Mouse (Mus musculus) limb, embryonic 11.5 days (tissue): ENCODE data around the gene Map2k4. TPM values are rescaled to one million over a fixed set of nuclear protein-coding genes. Genes with fewer than 3 reads are reported as not detected.

Experiments
- ATAC-seq: fragments of 200-750 bp; cut with Nextera tagmentation; 2 replicates; pipeline ENCODE4 v1.8.0; 2017; ENCODE audit warnings: low read depth; ENCODE audit not compliant: insufficient number of reproducible peaks, low FRiP score, low TSS enrichment
- DNase-seq: peaks from one replicate; pipeline ENCODE4 v3.0.0-alpha.2; 2015; ENCODE audit warnings: low spot score
- H3K27ac ChIP-seq: fragments of 300-500 bp; sonication (generic); replicated peaks from 2 replicates; pipeline ENCODE4 v1.5.1; 2014; ENCODE audit warnings: low read depth, mild to moderate bottlenecking, low read length
- H3K27me3 ChIP-seq: fragments of 300-500 bp; sonication (generic); 2 replicates; pipeline ENCODE4 v1.6.1; 2014; ENCODE audit warnings: mild to moderate bottlenecking, low read length, mixed read lengths; ENCODE audit not compliant: control insufficient read depth, insufficient read depth
- H3K36me3 ChIP-seq: fragments of 300-500 bp; sonication (generic); 2 replicates; pipeline ENCODE4 v1.6.1; 2014; ENCODE audit warnings: mild to moderate bottlenecking, low read length, moderate library complexity, mixed read lengths; ENCODE audit not compliant: control insufficient read depth, insufficient read depth
- H3K4me1 ChIP-seq: fragments of 300-500 bp; sonication (generic); 2 replicates; pipeline ENCODE4 v1.6.1; 2014; ENCODE audit warnings: low read length, mixed read lengths; ENCODE audit not compliant: control insufficient read depth, insufficient read depth
- H3K4me2 ChIP-seq: fragments of 300-500 bp; sonication (generic); 2 replicates; pipeline ENCODE4 v1.6.1; 2014; ENCODE audit warnings: low read depth, mild to moderate bottlenecking, moderate library complexity; ENCODE audit not compliant: severe bottlenecking
- H3K4me3 ChIP-seq: fragments of 300-500 bp; sonication (generic); 2 replicates; pipeline ENCODE4 v1.5.1; 2014; ENCODE audit warnings: low read depth, low read length
- H3K9ac ChIP-seq: fragments of 300-500 bp; sonication (generic); 2 replicates; pipeline ENCODE4 v1.6.1; 2014; ENCODE audit warnings: mild to moderate bottlenecking, low read length
- H3K9me3 ChIP-seq: fragments of 300-500 bp; sonication (generic); 2 replicates; pipeline ENCODE4 v1.6.1; 2016; ENCODE audit warnings: low read length; ENCODE audit not compliant: control insufficient read depth
- WGBS: fragments of 180-500 bp; shearing (Covaris S2); extraction: QIAGEN DNeasy Blood & Tissue Kit; methylation state at CpG from one replicate; pipeline ENCODE4 v1.1.7; 2014; 5-methylcytosine and 5-hydroxymethylcytosine counted together
- polyA plus RNA-seq: library from polyadenylated mRNA; unstranded; fragments of >200 nt; fragmentation: Nextera tagmentation; extraction: Ambion mirVana; gene quantifications from 2 replicates; pipeline ENCODE4 v1.2.1, GENCODE M21; 2014

Gene Map2k4
- polyA plus RNA-seq, 1 experiment from 2014 or later = 86.6 TPM

- WGBS = 93% methylated on average over 1 of the region's 1 CpGs
- H3K4me3 ChIP-seq = no peak overlapping the region
Observed at GRCm38 (mm10) chr11:65779578-65779977, 8.5 kb downstream of the Map2k4 start.

GRCm38 (mm10) chr11:65779066-65779465 is 9.0 kb downstream of the Map2k4 start:
- H3K4me3 ChIP-seq = no peak overlapping the region
- H3K4me2 ChIP-seq = no peak overlapping the region
- H3K9me3 ChIP-seq = no peaks in the 10 kb centered on the region
- DNase-seq (no peak), ATAC-seq (no peak)
- no peaks in the 10 kb centered on the region for H3K4me1 ChIP-seq
- no peak overlapping the region for H3K27ac ChIP-seq
- no peak overlapping the region for H3K9ac ChIP-seq
- H3K27me3 ChIP-seq = no peaks in the 10 kb centered on the region
- 87% methylated on average over 1 of the region's 1 CpGs for WGBS
- H3K36me3 ChIP-seq = no peaks in the 10 kb centered on the region; the same call in 1 of the 2 replicates

More at GRCm38 (mm10) chr11:65779578-65779977, 8.5 kb downstream of the Map2k4 start:
- H3K27me3 ChIP-seq = no peaks in the 10 kb centered on the region
- no peaks in the 10 kb centered on the region; the same call in 1 of the 2 replicates for H3K36me3 ChIP-seq
- H3K27ac ChIP-seq = no peak overlapping the region
- ATAC-seq (no peak), DNase-seq (no peak)
- no peak overlapping the region for H3K9ac ChIP-seq
- no peaks in the 10 kb centered on the region for H3K9me3 ChIP-seq
- H3K4me1 ChIP-seq = no peaks in the 10 kb centered on the region
- H3K4me2 ChIP-seq = no peak overlapping the region

DNA sequence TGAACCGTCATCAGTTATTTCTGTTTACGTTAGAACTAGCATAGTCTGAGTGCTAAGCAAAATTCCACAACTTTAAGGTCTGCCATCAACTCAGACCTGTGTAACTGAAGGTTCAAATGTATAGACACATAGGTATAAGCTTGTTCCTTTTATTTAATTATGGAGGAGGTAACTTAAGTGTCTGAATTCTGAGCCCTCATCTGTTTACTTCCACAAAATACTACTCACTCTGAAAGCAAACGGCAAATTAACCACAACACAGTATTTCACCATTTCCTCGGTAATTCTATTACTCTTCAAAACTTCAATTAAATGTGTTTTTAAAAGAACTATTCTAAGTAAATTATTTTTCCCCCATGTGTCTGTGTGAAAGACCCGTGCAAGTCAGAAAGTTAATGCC is 10.3 kb downstream of the Map2k4 start:
- Histone ChIP-seq H3K27ac (no peak overlapping the region), H3K4me3 (no peak overlapping the region), H3K9ac (no peak overlapping the region), H3K4me1 (no peaks in the 10 kb centered on the region), H3K9me3 (no peaks in the 10 kb centered on the region), H3K4me2 (no peak overlapping the region), H3K36me3 (no peaks in the 10 kb centered on the region; the same call in 1 of the 2 replicates), H3K27me3 (no peaks in the 10 kb centered on the region)
- WGBS = 69% methylated on average over 5 of the region's 5 CpGs
- ATAC-seq = no peak
- DNase-seq = no peak

DNA sequence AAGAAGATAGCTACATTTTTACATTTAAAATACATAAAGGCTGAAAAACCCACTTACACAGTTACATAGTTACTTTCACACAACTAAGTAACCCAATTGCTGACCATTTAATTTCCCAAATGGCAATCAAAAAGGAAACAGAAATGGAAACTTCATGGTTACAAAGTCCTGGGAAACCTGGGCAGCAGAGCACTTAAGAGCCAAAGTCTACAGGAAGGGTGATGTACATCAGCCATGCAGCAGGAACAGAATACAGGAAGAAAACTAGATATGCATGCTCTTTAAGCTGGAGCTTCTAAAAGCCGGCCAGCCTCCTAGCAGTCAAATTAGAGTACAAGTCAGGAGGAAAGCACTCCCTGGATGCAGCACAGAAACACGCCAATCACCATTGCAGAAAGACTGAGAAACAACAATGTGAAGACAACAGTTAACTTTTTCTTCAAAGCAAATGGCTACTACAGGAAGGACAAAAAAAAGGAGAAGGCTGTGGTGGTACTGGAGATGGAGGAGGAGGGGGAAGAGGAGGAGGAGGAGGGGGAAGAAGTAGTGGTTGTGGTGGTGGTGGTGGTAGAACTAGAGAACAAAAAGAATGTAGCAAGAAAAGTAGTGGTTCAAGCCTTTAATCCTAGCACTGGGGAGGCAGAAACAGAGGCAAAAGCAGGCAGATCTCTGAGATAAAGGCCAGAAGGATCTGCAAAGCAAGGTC is 11.0 kb downstream of the Map2k4 start:
- H3K9me3 ChIP-seq = no peaks in the 10 kb centered on the region
- no peaks in the 10 kb centered on the region for H3K4me1 ChIP-seq
- H3K9ac ChIP-seq = no peak overlapping the region
- H3K27ac ChIP-seq = no peak overlapping the region
- H3K4me2 ChIP-seq = no peak overlapping the region
- H3K4me3 ChIP-seq = no peak overlapping the region
- DNase-seq = no peak
- H3K27me3 ChIP-seq = no peaks in the 10 kb centered on the region
- 67% methylated on average over 2 of the region's 2 CpGs for WGBS
- H3K36me3 ChIP-seq = no peaks in the 10 kb centered on the region; the same call in 1 of the 2 replicates
- no peak for ATAC-seq

- H3K36me3 ChIP-seq = no peaks in the 10 kb centered on the region
- no peaks in the 10 kb centered on the region for H3K27me3 ChIP-seq
- H3K4me1 ChIP-seq = no peaks in the 10 kb centered on the region
- no peak overlapping the region for H3K4me3 ChIP-seq
- H3K9me3 ChIP-seq = no peaks in the 10 kb centered on the region
- H3K9ac ChIP-seq = no peak overlapping the region
- no peak overlapping the region for H3K4me2 ChIP-seq
- H3K27ac ChIP-seq = no peak overlapping the region
- DNase-seq = no peak
- 77% methylated on average over 6 of the region's 6 CpGs for WGBS
- ATAC-seq = no peak
Observed at GRCm38 (mm10) chr11:65773946-65774656, 14.0 kb downstream of the Map2k4 start.

GRCm38 (mm10) chr11:65773535-65773934 is 14.6 kb downstream of the Map2k4 start:
- DNase-seq (no peak), ATAC-seq (no peak)
- no peaks in the 10 kb centered on the region for H3K9me3 ChIP-seq
- H3K4me2 ChIP-seq = no peak overlapping the region
- no peak overlapping the region for H3K27ac ChIP-seq
- H3K4me3 ChIP-seq = no peak overlapping the region
- H3K9ac ChIP-seq = no peak overlapping the region
- H3K4me1 ChIP-seq = no peaks in the 10 kb centered on the region
- WGBS = 92% methylated on average over 2 of the region's 2 CpGs
- H3K27me3 ChIP-seq = no peaks in the 10 kb centered on the region
- no peaks in the 10 kb centered on the region for H3K36me3 ChIP-seq

DNA sequence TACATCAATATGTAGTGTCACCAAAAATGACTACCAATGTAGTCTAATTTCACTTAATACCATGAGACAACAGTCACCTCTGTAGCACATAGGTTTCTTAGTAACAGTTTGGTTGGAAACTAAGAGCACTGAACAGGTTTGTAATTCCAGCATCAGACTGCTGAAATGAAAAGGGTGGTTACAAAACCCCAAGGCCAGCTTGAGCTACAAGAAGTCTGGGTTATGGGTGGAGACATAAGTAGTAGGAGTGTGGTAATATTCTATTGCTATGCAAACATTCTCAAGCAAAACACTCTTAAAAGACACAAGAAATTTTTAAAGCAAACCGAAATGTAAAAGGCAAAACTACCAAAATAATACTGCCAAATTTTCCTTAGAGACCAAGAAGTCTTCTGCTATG is 16.6 kb downstream of the Map2k4 start:
- 89% methylated on average over 1 of the region's 1 CpGs for WGBS
- no peaks in the 10 kb centered on the region for H3K9me3 ChIP-seq
- no peak for DNase-seq
- H3K36me3 ChIP-seq = no peaks in the 10 kb centered on the region
- no peak overlapping the region for H3K27ac ChIP-seq
- no peak overlapping the region for H3K9ac ChIP-seq
- no peaks in the 10 kb centered on the region for H3K4me1 ChIP-seq
- H3K27me3 ChIP-seq = no peaks in the 10 kb centered on the region
- no peak overlapping the region for H3K4me2 ChIP-seq
- no peak for ATAC-seq
- no peak overlapping the region for H3K4me3 ChIP-seq

- no peak overlapping the region for H3K27ac ChIP-seq
- no peak for ATAC-seq
- 91% methylated on average over 5 of the region's 5 CpGs for WGBS
Observed at GRCm38 (mm10) chr11:65769990-65770389, 18.1 kb downstream of the Map2k4 start.

More at GRCm38 (mm10) chr11:65769990-65770389, 18.1 kb downstream of the Map2k4 start:
- DNase-seq = no peak
- H3K4me3 ChIP-seq = no peak overlapping the region
- H3K4me2 ChIP-seq = no peak overlapping the region
- no peaks in the 10 kb centered on the region for H3K4me1 ChIP-seq
- no peak overlapping the region for H3K9ac ChIP-seq
- H3K27me3 ChIP-seq = no peaks in the 10 kb centered on the region
- H3K36me3 ChIP-seq = no peaks in the 10 kb centered on the region
- H3K9me3 ChIP-seq = no peaks in the 10 kb centered on the region
